Mouse (Mus musculus) embryo, embryonic 11 days (tissue): ENCODE measurements at regions not wholly inside any gene's neighbourhood (a gene's known extent, or its start where the extent isn't known, plus 50 kb on each side); places are given as distances from the start of the nearest gene placed in this dataset.
A peak's percentile ranks its signal among the peaks of the same experiment; 100 is the strongest.

Experiments
- DNase-seq: peaks from one replicate; pipeline ENCODE4 v3.0.0-alpha.2; 2015

DNA sequence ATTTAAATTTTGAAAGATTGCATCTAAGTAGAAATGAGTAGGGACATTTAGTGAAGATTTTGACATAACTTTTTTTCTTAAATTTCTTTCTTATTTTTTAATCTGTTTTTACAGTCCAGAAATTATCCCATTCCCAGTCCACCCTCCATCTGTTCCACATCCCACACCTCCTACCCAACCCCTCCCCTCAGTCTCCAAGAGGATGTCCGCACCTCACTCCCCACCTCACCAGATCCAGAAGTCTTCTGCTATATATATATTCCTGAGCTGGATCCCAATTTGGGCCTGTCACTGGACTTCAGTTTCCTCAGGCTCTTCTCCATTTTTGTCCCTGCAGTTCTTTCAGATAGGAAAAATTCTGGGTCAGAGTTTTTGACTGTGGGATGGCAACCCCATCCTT is 3879.6 kb upstream of the Gm7489 start:
- no peak for DNase-seq

DNA sequence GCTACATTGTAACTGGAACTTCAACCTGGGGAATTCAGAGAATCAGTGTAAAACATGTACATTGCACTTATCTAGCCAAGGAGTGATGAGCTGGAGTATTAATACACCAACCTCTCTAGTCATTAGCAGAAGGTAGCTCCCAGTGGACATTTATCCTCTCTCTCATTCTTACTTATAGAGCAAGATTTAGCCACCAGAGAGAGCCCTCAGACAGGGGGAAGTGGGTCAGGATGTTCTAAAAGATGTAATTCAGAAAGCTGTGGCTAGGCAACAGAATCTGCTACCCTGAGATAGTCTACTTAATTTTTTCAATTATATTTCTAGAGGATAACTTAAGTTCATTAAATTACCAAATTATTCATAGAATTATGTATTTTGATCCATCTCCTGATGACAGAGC is 3838.1 kb upstream of the Gm7489 start:
- DNase-seq: no peak

DNA sequence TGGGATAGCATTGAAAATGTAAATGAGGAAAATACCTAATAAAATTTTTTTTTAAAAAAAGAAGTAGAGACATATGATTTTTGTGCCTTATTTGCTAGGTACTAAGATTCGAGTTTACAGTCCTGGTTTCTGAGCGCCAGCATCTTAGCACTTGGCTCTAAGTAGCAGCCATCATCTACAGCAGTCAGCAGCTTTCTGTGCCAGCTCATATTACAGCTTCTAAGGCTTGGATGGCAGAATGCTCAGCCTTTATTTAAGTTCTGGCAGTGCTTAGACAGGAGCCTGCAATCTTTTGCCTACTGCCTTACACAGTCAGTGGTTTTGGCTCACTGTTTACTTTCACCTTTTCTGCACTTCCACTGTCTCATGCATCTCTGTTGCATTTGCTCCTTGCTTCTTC is 3831.2 kb upstream of the Gm7489 start:
- DNase-seq: peak; percentile 2

DNA sequence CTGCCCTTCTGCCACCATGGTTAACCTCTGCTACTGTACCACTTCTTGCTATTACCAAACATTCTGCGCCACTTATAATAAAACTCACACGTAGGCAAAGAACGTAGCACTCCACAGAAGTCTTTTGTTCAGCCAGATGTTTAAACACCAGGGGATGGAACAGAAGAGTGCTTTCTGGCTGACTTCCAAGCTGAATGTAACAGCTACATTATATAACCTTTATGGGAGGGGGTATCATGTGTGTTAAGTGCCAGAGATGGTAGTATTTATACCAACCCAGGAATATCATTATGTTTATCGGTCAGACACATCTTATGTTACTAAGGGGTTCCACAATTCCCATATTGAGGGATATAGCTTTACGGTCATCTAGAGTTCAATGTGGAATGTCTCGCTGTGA is 3830.8 kb upstream of the Gm7489 start:
- peak; percentile 8 for DNase-seq

DNA sequence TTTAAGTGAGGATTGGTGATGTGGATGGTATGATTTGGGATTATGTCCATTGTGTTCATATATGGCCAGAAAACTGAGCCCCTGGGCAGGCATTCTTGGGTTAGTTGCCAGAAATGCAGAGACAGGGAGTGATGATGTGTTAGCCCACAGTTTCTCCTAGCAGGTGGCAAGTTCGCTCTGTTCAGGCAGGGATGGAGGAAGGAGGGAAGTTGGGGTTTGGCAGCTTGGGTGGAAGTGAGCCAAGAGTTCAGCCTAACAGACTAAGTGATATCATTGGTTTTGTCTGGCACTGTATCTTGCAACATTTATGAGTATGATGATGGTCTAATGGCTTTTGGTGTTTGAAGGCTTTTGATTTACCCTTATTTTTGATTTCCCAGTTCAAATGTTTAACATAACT is 3806.5 kb upstream of the Gm7489 start:
- no peak for DNase-seq

DNA sequence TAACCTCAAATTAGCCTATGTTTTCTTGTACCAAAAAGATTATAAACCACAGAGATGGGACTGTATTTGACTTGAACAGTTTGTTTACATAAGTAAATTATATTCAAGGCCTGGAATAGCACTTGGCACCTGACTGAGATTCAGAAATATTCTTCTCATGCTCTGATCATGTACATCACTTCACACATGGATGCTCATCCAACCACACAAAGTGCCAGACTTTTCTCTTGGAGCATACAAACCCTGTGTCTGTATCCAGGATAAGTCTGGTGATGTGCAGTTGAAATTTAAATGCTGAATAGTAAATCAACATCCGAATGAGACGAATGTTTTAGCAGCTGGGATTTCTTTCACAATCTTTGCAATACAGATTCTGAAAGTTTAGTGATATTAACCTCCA is 3802.3 kb upstream of the Gm7489 start:
- no peak for DNase-seq

DNA sequence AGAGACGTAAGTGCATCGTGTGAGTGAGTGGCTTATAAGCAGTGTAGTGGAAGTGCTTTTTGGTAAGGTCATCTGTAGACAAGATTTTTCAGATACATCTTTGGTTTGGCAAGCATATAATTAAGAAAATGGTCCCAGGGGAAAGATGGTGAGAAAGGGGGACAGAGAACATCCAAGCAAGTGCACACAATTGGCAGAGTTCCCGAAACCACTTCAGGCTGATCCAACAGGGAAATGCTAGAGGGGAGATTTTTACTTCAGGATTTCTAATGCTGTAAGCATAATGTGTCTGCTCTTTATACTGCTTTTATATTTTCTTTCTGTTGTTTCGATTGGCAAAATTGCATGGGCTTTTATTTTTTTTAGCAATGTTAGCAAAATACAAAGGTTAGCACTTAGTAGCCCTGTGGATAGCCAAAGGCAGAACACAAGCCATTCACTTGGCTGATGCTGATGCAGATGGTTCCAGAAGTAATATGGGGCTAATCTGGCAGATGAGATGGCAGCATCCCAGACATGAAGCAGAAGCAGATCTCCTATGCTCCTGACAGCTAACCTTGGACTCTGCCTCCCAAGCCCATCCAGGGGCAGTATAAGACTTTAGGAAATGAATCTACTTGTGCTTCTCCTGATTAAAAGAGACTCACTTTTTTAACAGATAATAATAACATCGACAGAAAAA is 3782.0 kb upstream of the Gm7489 start:
- no peak for DNase-seq

DNA sequence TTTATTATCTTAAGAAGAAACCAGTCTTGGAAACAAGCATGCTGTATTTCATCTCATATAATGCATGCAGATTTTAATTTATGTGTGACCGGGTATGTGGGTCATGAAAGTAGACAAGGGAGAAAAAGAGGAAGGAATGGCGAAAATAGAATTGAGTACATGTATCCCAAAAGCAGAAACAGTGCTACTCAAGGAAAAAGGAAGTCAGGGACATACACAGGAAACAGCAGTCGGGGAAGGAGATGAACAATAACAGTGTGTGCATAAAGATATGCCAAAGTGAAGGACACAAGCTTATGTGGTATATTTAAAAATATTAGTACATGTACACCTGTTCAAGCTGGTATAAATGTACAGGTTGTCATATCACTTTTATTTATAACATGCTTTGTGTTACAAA is 3775.8 kb upstream of the Gm7489 start:
- DNase-seq: no peak

DNA sequence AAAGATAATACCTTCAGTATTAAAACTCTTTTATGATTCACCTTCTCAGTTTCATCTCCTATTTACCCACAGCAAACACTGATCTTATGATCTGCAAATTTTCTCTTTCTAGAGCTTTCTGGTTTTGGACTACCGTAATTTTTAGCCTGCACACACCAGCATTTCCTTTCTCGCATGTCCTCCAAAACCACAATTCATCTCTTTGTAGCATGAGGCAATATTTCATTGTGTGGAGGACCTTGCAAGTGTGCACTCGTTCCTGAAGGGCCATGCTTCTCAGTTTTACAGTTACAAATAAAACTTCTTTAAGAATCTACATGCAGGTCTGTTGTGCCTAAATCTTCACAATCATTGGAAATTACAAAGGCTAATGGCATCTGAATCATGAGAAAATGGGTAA is 3730.8 kb upstream of the Gm7489 start:
- no peak for DNase-seq

DNA sequence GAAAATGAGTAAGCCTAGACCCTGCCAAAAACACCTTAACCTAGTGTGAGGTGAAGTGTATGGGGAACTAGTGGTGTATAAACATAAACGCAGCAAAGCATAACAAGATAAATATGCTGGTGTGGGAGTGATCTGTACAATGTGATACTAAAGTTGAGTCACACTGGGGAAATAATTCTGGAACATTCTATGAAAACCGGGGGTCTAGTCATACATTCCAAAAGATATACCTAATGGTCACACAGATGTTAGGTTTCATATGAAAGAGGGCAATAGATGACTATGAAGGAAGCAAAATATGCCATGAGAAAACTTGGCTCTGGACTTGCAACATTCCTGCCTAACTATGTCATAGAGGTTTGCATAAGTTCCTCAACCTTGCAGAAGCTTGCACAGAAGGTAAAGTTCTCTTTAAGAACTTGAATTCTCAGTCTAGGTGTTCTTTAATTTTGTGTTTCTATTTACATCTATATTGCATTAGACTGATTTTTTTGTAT is 3712.4 kb upstream of the Gm7489 start:
- DNase-seq: no peak

DNA sequence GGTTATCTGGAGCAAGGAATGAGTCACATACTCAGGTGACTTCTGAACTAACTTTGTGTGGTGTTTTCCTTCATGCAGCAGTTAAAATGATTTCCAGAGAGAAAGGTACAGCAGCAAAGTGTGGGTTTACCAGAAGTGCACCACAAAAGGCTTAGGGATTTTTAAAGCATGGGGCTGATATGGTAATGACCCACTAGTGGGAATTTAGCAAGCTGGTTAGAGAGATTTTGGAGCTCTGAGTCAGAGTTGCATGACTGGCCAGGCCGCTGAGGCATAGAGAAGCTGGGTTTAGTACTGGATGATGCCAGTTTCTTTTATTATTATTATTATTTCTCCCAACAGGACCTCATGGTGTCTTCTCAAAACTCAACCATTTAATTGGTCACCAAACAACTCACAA is 3701.5 kb upstream of the Gm7489 start:
- DNase-seq: no peak
